Mouse (Mus musculus) retina, postnatal 1 day (tissue): ENCODE data around the gene Cd19.

Source experiments
- DNase-seq: peaks from one replicate; pipeline ENCODE4 v3.0.0-alpha.2; 2012

The Cd19 gene

DNA sequence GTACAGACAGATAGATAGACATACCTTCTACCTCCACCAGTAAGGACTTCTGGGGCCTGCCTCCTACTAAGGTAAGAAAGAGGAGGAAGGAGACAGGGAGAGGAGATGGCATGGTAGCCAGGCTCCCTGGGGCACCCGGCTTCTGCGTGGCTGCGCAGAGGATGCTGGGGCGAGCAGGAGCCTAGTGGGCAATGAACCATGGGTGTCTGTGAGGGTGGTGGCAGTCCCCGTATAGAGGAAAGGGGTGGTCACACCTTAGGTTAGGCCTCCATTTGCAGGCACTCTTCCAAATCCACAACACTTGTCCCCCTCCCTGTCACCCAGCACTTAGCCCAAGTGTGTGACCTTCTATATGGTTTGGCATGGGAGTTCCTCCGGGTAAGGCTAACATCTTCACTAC, at the start of gene Cd19:
Gene Cd19, minus strand, starts transcription at position 165 of the 400 bp plus-strand sequence.
- DNase-seq, result no peak

DNA sequence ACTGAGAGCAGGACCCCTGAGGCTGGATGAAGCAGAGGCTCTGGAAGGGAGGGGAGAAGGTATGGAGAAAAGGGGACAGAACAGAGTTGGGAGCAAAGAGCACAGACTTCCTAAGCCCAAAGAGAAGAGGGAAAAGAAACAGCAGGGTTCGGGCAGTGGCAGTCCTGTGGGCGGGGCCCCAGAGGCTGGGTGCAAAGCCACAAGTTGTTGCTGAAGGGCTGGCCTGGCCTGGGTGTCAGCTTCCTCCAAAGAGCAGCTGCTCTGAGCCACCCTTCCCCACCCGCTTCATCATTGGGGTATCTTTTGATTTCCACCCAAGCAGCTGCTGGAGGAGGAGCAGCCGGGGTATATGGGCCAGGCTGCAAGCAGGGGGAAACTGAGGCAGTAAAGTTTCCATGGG, 49.4 kb upstream of the Cd19 start:
- DNase-seq, result no peak

DNA sequence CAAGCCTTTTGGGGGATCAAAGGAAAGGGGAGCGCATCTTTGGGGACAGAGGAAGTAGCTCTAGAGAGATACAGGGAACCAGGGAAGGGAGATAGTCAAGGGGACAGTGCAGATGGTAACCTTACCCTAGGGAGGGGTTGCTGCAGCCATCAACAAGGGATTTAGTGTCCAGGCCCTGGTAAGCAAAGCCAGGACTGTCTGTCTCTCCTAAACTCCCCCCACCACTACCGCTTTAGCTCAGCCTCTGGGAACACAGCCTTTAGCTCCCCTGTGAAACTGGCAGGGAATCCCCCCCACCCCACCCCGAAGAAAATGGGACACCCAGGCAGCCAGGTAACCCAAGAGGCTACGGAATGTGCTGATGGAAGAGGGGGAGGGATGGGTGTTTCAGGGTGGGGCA, 48.9 kb upstream of the Cd19 start:
- no peak for DNase-seq

DNA sequence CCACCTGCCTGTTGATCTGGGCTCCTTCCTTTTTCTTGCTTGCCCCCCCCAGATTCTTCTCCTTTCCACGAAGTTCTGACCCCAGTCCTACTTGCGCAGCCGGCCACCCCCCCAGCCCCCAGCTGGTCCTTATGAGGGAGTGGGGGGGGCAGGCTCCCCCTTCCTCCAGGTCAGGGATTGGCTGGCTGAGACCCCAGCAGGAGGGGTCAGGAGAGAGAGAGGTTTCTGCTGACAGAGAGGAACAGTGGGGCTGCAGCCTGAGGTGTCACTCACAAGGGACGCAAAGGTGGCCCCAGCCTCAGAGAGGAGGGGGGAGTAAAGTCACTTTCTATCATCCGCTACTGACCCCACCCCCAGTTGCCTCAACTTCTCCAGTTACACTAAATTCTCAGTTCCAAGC, 48.3 kb upstream of the Cd19 start, which contains the start of gene Atp2a1:
Gene Atp2a1, minus strand, starts transcription at position 105 of the 400 bp plus-strand sequence.
- no peak for DNase-seq

DNA sequence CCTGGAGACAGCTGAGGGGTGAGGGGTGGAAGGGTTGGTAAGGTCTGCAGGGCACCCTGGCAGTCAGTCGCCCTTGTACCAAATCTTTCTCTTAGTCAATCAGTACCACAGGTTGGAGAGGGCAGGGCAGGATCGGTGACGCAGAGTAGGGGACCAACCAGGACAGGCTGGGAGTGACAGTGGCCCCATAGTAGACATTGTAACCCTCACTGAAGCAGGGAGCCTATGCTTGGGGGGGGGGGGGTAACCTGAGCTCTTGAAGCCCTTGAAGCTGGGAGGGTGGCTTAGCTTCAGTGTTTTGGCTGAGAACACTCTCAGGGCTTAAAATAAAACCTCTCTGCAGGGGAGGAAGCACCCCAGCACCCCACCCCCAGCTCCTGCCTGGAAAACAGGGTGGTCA, 46.9 kb upstream of the Cd19 start:
- no peak for DNase-seq

DNA sequence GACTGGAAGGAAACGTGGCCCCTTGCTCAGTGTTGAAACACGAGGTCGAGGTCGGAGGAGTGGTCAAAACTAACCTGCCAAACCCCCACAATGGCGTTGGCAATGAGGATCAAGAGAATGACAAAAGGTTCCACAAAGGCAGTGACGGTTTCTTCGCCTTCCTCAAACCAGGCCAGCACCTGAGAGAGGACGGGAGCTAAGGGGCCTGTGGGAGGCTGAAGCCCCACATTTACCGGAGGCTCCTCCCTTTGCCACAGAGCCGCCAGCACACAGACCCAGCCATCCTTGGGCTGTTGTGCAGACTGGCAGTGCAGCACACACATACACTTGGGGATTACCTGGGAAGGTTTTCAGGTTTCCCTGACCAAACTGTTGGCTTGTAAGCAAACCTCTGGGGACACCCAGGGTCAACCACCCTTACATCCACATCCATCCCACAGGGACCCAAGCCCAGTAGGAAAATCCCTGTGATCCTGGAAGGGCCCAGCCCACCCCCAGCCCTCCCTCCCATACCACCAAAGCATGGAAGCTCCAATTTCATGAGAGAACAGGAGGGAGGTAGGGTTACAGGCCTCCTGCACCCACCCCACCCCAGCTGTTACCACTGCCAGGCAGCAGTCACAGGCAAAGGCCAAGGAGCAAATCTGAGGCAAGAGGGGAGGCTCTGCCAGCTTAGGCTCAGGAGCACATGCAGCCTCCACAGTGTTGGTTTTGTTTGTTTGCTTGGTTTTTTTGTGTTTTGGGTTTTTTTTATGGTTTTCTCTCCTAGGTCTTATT, 46.1 kb upstream of the Cd19 start:
- no peak for DNase-seq

DNA sequence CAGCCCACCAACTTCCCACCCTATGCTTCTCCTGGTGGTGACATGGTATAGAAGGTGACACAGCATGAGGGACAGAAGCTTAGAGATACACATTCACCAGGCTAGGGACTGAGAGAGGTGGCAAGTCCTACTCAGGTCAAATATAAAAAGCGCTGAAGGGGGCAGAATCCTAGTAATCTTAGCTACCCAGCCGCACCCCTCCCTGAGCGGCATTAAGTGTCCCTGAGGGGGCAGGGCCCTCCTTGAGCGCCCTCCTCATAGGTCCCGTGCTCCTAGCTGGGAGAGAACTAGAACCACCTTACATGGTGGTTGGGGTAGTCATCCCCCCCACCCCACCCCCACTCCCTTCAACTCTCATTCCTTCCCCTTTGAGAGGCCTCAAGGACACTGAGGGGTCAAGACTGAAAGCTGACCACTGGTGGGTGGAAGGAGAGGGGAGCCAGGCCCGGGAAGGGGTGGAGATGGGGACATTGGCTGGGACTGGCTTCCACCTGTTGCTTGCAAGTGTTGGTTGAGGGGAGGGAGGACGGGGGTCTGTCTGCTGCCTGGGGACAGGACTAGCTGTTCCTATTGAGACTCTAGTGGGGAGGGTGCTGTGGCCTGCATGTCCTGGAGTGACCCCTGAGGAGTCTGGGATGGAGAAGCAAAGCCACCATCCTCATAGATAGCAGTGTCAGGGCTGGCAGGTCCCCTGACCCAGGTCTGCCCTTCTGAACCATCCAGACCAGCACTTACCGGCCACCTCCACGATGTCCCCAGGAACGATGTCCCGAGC, 44.3 kb upstream of the Cd19 start:
- no peak for DNase-seq

DNA sequence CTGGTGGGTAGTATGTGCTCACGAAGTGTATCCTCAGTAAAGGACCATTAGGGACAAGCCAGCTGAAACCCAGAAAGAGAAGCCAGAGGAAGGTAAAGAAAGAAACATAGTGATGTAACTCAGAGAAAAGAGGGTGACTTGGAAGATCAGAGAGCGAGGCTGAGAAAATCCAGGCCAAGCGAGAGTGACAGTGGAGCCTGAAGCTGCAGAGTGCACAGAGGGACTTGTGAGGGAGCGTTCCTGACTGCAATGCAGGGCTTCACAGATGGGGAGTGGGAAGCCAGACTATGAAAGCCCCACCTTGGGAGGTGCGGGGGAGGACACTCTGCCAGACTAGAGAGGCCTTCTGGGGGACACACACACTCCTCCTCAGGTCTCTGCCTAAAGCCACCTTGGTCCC, 43.5 kb upstream of the Cd19 start:
- DNase-seq, result no peak

DNA sequence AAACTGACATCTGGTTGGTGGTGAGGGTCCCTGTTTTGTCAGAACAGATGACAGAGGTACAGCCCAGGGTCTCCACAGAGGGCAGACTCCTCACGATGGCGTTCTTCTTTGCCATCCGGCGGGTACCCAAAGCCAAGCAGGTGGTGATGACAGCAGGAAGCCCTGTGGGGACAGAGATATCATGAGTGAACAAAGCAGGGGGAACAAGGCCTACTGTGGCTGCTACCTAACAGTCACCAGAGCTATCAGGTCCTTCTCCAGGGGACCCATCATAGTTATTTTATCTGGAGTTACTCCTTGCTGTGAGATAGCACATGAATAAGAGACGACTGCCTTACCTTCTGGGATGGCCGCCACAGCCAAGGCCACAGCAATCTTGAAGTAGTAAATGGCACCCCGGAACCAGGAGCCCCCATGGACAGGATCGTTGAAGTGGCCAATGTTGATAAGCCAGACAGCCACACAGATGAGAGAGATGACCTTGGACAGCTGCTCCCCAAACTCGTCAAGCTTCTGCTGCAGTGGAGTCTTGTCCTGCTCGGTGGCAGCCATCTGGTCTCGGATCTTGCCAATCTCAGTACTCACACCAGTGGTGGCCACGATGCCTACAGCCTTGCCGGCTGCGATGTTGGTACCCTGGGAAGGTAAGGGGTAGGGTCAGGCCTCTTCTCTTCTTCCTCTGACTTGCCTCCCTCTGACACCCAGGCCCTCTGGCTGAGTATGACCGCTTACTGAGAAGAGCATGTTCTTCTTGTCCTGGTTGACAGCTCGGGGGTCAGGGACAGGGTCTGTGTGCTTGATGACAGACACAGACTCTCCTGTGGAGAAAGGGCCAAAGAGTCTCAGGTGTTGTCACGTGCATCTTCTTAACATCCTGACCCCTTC, 41.9 kb upstream of the Cd19 start:
- no peak for DNase-seq

DNA sequence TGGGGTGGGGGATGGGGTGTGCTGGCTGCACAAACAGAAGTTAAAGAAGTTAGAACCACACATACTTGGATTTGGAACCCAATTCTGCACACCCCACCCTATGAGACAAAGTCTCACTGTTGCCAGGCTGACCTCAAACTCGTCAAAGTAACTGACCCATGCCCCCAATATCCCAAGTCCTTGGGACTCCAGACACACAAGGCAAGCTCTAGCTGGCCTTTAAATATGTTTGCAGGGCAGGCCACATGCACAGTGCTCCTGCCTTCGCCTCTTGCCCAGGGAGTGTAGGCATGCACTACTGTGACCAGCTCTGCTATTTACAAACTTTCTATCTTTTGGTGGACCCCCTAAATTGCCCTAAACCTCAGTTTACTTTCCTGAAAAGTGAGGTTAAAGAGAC, 40.6 kb upstream of the Cd19 start:
- no peak for DNase-seq

DNA sequence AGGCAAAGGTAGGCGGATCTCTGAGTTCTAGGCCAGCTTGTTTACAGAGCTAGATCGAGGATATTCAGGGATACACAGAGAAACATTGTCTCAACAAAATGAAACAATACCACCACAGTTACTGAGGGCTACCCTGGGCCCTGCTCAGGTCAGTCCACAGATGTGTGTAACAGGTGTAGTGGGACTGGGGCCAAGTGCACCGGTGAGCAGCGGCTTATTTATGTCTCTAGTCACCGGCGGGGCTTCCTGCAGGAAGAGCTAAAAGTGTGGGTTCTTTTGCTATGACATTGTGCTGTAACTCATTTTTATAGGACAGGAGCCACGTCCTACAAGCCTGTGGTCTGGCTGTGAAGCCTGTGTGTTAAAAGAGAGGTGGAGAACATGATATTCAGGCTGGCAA, 39.2 kb upstream of the Cd19 start:
- DNase-seq, result no peak

DNA sequence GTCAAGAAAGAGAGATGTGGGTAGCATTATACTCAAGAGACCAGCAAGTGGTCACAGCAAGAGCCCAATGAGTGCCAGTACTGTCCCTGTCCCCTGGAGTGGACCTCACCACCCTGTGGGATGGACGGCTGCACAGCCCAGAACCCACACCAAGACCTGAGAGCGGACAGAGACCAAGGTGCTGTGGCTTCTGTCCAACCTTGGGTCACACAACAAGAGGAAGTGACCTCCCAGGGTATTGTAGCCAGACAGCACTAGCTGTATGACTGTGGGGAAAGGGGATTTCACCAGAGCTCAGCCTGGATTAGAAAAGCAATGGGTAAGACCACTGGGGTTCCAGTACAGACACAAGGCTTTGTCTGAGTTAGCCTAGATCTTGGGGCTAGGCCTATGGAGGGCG, 37.6 kb upstream of the Cd19 start:
- no peak for DNase-seq

DNA sequence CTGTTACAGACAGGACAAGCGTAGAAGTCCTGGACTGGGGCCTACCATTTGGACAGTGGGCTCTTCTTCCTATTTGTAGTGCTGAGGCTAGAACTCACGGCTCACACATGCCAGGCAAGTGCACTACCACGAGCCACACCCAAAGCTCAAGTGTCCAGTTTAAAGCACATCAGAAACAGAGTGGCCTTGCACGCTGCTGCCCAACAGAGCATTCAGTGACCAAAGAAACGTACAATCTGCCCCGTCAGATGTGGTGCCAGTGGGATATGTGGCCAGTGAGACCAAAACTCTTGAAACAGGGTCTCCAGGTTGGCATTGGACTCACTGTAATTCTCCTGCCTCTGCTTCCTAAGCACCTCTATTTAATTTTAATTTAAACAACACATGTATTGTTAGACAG, 36.0 kb upstream of the Cd19 start:
- no peak for DNase-seq

DNA sequence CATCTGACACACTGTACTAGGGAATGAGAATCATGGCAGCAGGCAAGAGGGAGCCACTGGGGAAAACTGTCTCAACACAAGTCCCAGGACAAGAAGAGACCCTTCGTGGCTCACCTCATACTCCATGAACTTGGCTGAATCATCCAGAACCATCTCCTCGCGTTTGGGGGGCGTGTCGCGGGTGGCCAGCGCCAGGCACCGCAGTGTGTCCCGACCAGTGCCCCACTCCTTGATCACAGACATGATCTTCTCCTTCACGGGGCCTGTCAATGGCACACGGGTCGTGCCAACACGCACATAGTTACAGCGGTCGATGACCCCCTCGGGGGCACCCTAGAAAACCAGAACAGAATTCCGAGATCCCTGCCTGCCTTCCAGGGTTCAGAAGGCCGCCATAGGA, 35.3 kb upstream of the Cd19 start:
- DNase-seq, result no peak

DNA sequence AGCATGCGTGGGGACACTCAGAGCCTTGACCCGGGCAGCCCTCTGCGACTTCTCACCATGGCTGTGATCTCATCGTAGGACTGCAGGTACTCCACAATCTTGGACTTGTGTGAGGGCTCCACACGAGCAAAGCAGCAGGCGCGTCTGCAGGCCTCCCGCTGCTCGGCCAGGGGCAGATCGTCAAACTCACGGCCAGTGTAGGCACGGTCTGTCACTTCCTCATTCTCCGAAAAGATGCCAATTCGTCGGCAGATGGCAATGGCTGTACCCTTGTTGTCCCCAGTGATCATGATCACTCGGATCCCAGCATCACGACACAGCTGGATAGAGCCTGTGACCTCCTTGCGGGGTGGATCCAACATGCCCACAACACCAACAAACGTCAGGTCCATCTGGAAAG, 33.8 kb upstream of the Cd19 start:
- DNase-seq, result no peak

DNA sequence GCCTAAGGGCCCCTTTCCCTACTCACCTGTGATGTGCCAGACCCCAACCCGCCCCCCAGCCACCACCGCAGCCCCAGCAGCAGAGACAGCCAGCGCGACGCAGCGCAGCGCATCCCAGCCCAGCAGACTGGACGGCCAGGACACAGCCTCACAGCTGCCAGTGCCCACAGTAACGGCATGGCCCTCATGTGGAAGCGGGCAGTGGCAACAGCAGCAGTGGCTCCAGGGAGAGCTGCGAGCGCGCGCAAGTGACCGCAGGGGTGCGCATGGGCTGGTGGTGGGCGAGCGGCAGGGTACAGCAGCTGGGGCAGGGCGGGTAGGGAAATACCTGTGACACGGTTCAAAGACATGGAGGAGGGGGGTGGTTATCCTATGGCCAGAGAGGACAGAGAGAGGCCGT, 31.5 kb upstream of the Cd19 start:
- no peak for DNase-seq

DNA sequence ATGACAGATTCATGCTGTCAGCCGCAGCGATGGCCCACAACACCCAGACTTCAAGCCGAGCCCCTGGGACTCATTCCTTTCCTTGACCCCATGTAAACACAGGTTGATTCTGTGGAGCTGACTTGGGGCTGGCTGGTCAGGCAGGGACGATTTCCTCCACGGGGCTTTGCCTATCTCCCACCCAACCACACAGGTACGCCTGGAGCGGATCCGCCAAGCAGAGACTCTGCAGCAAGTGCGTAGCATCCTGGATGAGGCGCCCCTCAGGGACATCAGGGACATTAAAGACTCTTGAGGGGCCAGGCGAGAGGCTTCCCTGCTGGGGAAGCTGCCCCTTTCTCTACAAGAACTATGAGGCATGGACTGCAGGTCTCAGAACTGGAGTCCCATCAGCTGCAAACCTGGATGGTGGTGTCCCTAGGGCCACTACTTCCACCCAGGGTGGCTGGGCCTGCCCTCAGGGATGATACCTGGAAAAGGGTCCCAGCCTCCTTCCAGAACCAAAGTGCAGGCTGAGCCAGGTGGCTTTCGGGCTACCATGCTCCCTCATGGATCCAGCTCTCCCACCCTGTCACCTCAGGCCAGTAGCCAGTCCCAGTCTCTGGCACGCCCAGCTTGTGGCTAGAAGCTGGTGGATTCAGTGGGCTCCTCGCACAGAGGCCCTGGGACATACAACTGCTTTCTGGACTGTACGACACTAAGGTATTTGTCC, 30.6 kb upstream of the Cd19 start:
- DNase-seq, result no peak

DNA sequence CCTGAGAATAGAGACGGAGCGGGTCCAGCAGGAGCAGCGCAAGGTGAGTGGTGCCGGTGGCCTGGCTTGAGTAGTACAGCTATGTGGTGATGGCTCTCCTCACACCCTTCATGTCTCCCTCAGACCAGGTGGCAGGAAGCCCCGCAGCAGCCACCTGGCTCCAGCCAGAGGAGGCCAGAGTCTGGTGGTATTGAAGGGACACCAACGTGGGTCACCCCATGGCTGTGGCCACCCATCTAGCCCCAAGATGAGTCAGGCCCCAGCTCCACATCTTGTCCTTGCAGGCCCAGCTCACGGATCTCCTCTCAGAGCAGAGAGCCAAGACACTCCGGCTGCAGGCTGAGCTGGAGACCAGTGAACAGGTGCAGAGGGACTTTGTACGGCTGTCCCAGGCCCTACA, 29.8 kb upstream of the Cd19 start:
- no peak for DNase-seq

DNA sequence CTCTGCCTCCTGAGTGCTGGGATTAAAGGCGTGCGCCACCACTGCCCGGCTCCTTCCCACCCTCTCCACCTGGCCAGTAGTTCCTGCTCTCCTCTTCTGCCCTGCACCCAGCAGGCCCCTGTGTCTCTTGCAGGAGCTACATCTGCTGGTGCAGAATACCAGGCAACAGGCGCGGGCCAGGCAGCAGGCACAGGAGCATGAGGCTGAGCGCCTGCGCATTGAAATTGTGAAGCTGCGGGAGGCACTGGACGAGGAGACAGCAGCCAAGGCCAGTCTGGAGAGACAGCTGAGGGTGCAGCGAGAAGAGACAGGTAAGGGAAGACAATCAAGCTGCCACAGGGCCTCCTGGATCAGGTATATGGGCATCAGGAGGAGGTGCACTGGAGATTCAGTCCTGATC, 29.3 kb upstream of the Cd19 start:
- DNase-seq, result no peak

DNA sequence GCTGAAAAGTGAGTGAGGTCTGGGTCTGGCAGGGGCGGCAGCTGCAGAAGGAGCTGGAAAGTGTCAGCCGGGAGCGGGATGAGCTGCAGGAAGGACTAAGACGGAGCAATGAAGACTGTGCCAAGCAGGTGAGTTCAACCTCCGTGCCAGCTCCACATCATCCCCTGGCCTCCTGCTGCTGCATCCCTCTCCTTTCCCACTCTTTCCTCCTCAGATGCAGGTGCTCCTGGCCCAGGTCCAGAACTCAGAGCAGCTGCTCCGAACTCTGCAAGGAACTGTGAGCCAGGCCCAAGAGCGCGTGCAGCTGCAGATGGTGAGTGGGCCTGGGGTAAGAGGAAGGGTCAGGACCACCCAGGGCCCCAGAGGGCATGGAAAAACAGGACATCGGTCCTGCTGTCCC, 25.4 kb upstream of the Cd19 start:
- DNase-seq, result no peak

DNA sequence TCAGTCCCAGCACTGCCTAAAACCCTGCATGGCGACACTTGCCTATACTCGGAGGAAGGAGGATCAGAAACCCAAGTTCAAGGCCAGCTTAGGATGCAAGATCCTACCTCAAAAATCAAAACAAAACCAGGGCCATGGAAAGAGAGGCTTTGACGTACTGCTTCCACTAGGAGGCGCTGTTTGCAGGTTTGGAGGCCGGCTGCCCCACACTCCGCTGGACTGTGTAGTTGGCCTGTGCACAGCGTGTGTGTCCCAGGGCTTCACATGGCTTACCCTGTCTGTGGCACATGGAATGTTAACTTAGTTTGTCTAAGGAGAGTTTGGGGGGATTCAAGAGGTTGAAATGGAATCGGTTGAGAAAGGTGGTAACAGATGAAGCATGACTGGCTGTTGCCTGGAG, 22.2 kb upstream of the Cd19 start:
- DNase-seq, result peak; percentile 80

DNA sequence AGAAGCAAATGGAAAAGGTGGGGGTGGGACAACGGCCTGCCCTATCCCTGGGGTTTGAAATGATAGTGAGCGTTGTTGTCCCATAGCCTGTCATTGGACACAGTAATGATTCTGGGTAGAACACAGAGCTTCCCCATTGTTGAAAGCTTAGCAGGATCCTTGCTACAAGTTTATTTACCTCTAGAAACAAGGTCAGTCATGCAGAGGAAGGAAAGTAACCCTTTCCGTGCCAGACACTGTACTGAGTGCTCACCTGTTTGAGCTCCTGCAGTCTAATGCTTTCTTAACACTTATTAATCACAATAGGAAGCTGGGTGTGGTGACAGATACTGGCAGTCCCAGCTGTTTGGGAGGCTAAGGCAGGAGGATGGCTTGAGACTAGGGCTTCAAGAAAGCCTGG, 21.1 kb upstream of the Cd19 start:
- DNase-seq, result no peak

DNA sequence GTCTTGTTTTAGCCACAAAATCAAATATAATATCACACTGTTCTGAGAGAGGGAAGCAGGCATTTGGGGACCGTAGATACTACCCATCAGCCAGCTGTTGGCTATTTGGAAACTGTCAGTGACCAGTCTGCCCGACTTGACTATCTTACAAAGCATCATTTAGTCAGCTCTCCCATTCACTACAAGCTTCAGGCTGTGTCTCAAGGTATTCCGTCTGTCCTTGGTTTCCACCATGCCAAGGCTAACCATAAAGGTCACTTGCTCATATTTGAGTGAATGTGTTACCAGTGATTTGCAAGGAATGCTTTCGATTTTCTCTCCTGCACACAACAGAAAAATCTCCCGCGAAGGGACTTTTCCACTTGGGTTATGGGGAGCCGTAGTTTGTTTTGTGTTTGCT, 20.0 kb upstream of the Cd19 start:
- DNase-seq, result no peak
